Mouse (Mus musculus): Measurements from ENCODE around the gene Stk4. TPM values are rescaled to one million over a fixed set of nuclear protein-coding genes. Genes with fewer than 3 reads are reported as not detected.
"Not testable (repeated sequence)": the region's sequence is repeated elsewhere in the genome, so short reads cannot be mapped to it uniquely, and the experiment has no call there.

Stk4 gene
- polyA plus RNA-seq, 1 experiment from 2014 or later, result 15.4 TPM

DNA sequence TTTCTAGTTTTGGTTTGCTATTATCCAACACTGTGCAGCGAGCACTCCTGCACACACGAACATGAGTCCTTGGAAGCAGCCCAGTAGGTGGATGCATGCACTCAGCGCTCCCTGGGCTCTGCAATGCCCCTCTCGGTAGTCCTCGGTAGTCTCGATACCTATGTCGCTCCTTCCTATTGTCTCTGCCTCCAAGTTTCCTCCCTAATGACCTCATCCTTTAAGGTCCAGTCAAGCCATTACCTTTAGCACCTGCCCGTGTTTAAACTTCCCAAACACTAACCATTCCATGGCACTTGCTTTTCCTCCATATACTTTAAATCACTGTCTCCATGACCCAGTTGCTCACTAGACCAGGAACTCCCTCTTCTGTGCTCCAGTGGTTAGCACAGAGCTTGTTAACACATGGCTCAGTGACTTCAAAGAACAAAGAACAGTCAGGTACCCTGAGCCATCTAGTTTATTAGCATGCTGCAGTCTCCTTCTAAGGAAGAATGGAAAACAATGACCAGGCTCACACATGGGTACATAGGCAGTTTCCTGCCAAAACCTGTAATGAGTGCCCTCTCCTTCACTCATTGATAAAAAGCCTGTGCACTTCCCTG is 10.4 kb upstream of the Stk4 start:
- H3K9me3 ChIP-seq (replicated peaks), result no peaks in the 10 kb centered on the region
- peaks cover 83% of the 10 kb centered on the region for H3K36me3 ChIP-seq
- no peaks in the 10 kb centered on the region for H3K27me3 ChIP-seq (replicated peaks)
- H3K4me2 ChIP-seq, result no peak overlapping the region
- 92% methylated on average over 8 of the region's 8 CpGs for WGBS
- H3K27ac ChIP-seq (replicated peaks), result no peak overlapping the region
- no peaks in the 10 kb centered on the region for H3K4me1 ChIP-seq
- no peak overlapping the region for H3K9ac ChIP-seq (replicated peaks)
- no peak overlapping the region for H3K4me3 ChIP-seq (replicated peaks)
- no peak for ATAC-seq (ENCODE audit: low FRiP score)

- peak; percentile 95 for ATAC-seq (ENCODE audit: low FRiP score)
- H3K27me3 ChIP-seq (replicated peaks), result no peaks in the 10 kb centered on the region
- H3K9me3 ChIP-seq (replicated peaks), result no peaks in the 10 kb centered on the region
- H3K36me3 ChIP-seq, result peaks cover 5% of the 10 kb centered on the region
- peak within 1 kb of the TSS; percentile 87 for H3K9ac ChIP-seq (replicated peaks)
- peak within 1 kb of the TSS; percentile 91 for H3K4me2 ChIP-seq
- peak within 1 kb of the TSS; percentile 96 for H3K4me3 ChIP-seq (replicated peaks)
- peaks cover 36% of the 10 kb centered on the region for H3K4me1 ChIP-seq
- under 1% methylated on average over 55 of the region's 55 CpGs for WGBS
- peak within 1 kb of the TSS; percentile 89 for H3K27ac ChIP-seq (replicated peaks)
Observed at GRCm38 (mm10) chr2:164070765-164071436, 779 bp downstream of the Stk4 start, which contains the start of gene Tomm34. Tomm34 (minus strand) TSS chr2:164071169.

- peak overlapping the region; percentile 89 for H3K27ac ChIP-seq (replicated peaks)
- H3K9ac ChIP-seq (replicated peaks), result peak overlapping the region; percentile 87; the same call in 1 of the 2 replicates
- not testable (repeated sequence) for H3K27me3 ChIP-seq (replicated peaks); ATAC-seq (ENCODE audit: low FRiP score); H3K9me3 ChIP-seq (replicated peaks); H3K36me3 ChIP-seq
- peak overlapping the region; percentile 96 for H3K4me3 ChIP-seq (replicated peaks)
- 75% methylated on average over 11 of the region's 11 CpGs for WGBS
- peak overlapping the region; percentile 91 for H3K4me2 ChIP-seq
- H3K4me1 ChIP-seq, result peaks cover 36% of the 10 kb centered on the region
Observed at GRCm38 (mm10) chr2:164071437-164071820, 1.3 kb downstream of the Stk4 start.

- ATAC-seq (ENCODE audit: low FRiP score), result no peak
- H3K27me3 ChIP-seq (replicated peaks), result no peaks in the 10 kb centered on the region
- no peak overlapping the region for H3K9ac ChIP-seq (replicated peaks)
Observed at GRCm38 (mm10) chr2:164072109-164072508, 2.0 kb downstream of the Stk4 start.

DNA sequence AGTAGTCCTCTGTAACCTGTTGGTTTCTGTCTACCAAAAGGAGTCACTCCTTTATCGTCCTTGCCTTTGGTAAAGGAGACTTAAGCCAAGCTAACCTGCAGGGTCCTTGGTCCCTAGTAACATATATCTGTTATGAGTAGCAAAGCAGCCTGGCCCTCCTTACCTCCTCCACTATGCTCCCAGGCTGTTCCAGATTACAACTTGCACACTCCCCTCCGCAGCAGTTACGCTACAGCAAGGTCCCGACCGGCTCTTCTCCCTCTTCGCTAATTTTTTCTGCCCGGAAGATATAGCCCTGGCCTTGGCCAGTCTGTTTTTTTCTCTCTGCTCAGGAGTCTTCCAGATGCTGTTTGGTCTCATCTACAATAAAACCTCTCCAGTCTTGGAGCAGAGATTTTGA is 3.0 kb downstream of the Stk4 start:
- no peak overlapping the region for H3K27ac ChIP-seq (replicated peaks)
- peaks cover 34% of the 10 kb centered on the region for H3K4me1 ChIP-seq
- ATAC-seq (ENCODE audit: low FRiP score), result no peak
- H3K9ac ChIP-seq (replicated peaks), result no peak overlapping the region
- 87% methylated on average over 7 of the region's 7 CpGs for WGBS
- no peaks in the 10 kb centered on the region for H3K36me3 ChIP-seq
- H3K9me3 ChIP-seq (replicated peaks), result no peaks in the 10 kb centered on the region
- no peak overlapping the region for H3K4me3 ChIP-seq (replicated peaks)
- H3K27me3 ChIP-seq (replicated peaks), result no peaks in the 10 kb centered on the region
- H3K4me2 ChIP-seq, result no peak overlapping the region

More at GRCm38 (mm10) chr2:164072109-164072508, 2.0 kb downstream of the Stk4 start:
- no peak overlapping the region for H3K4me2 ChIP-seq
- WGBS, result 75% methylated on average over 2 of the region's 2 CpGs
- no peaks in the 10 kb centered on the region for H3K9me3 ChIP-seq (replicated peaks)
- H3K36me3 ChIP-seq, result no peaks in the 10 kb centered on the region
- H3K4me1 ChIP-seq, result peaks cover 36% of the 10 kb centered on the region
- no peak overlapping the region for H3K4me3 ChIP-seq (replicated peaks)
- H3K27ac ChIP-seq (replicated peaks), result no peak overlapping the region

- Histone ChIP-seq H3K27ac (replicated peaks) (peak overlapping the region; percentile 78), H3K4me2 (peak overlapping the region; percentile 85), H3K36me3 (0 out of 2 replicates have a peak, but pooled peaks cover 1% of the 10 kb centered on the region), H3K4me3 (replicated peaks) (peak overlapping the region; percentile 97), H3K9me3 (replicated peaks) (no peaks in the 10 kb centered on the region), H3K4me1 (peaks cover 26% of the 10 kb centered on the region), H3K9ac (replicated peaks) (peak overlapping the region; percentile 91), H3K27me3 (replicated peaks) (no peaks in the 10 kb centered on the region)
- under 1% methylated on average over 48 of the region's 48 CpGs for WGBS
- ATAC-seq (ENCODE audit: low FRiP score), result peak; percentile 89
Observed at GRCm38 (mm10) chr2:164073918-164074578, 3.9 kb downstream of the Stk4 start.

- no peaks in the 10 kb centered on the region for H3K9me3 ChIP-seq (replicated peaks)
- WGBS, result 55% methylated on average over 5 of the region's 5 CpGs
- H3K4me2 ChIP-seq, result peak overlapping the region; percentile 85
- H3K4me1 ChIP-seq, result peaks cover 15% of the 10 kb centered on the region
- H3K9ac ChIP-seq (replicated peaks), result peak overlapping the region; percentile 91
- ATAC-seq (ENCODE audit: low FRiP score), result no peak
- H3K27ac ChIP-seq (replicated peaks), result no peak overlapping the region
- H3K4me3 ChIP-seq (replicated peaks), result peak overlapping the region; percentile 97
- H3K36me3 ChIP-seq, result peaks cover 9% of the 10 kb centered on the region; the same call in 1 of the 2 replicates
- no peaks in the 10 kb centered on the region for H3K27me3 ChIP-seq (replicated peaks)
Observed at GRCm38 (mm10) chr2:164075088-164075487, 5.0 kb downstream of the Stk4 start.

DNA sequence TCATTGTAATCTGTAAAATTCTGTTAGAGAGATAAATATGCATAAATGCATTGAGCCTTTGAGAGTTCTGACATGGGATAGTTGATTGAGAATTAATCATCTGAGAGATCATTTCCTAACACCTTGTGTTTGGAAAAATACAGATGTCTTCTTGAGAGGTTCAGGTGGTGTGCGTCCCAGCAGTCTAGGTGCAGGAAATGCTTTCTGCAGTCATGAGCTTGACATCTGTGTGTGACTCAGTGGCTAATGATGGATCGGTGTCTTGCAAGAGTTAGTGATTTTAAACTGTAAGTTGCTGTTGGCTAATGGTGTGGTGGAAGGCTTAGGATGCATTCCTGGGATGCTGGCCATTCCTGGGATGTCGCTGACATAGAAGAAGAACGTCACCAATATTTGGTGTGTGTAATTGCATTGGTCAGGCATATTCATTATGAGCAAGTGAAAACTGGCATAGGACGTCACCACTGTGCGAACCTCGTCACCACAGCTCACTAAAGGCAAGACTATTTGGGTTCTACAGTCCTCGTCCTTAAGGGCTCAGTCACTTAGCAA is 6.8 kb downstream of the Stk4 start:
- Histone ChIP-seq H3K9me3 (replicated peaks) (no peaks in the 10 kb centered on the region), H3K4me3 (replicated peaks) (no peak overlapping the region), H3K4me1 (peaks cover 12% of the 10 kb centered on the region), H3K9ac (replicated peaks) (no peak overlapping the region), H3K27ac (replicated peaks) (no peak overlapping the region), H3K36me3 (peaks cover 28% of the 10 kb centered on the region), H3K4me2 (no peak overlapping the region), H3K27me3 (replicated peaks) (no peaks in the 10 kb centered on the region)
- 92% methylated on average over 8 of the region's 8 CpGs for WGBS
- no peak for ATAC-seq (ENCODE audit: low FRiP score)

GRCm38 (mm10) chr2:164077875-164078274 is 7.8 kb downstream of the Stk4 start:
- Histone ChIP-seq H3K36me3 (peaks cover 36% of the 10 kb centered on the region), H3K9me3 (replicated peaks) (no peaks in the 10 kb centered on the region), H3K9ac (replicated peaks) (no peak overlapping the region), H3K27ac (replicated peaks) (no peak overlapping the region), H3K4me3 (replicated peaks) (no peak overlapping the region), H3K4me1 (peaks cover 12% of the 10 kb centered on the region), H3K4me2 (no peak overlapping the region), H3K27me3 (replicated peaks) (no peaks in the 10 kb centered on the region)
- ATAC-seq (ENCODE audit: low FRiP score), result no peak
- 90% methylated on average over 5 of the region's 5 CpGs for WGBS

- H3K27me3 ChIP-seq (replicated peaks), result no peaks in the 10 kb centered on the region
- 95% methylated on average over 6 of the region's 6 CpGs for WGBS
- H3K9ac ChIP-seq (replicated peaks), result no peak overlapping the region
- no peak overlapping the region for H3K4me2 ChIP-seq
- H3K4me3 ChIP-seq (replicated peaks), result no peak overlapping the region
- H3K4me1 ChIP-seq, result peaks cover 11% of the 10 kb centered on the region
- ATAC-seq (ENCODE audit: low FRiP score), result no peak
- H3K36me3 ChIP-seq, result peaks cover 52% of the 10 kb centered on the region
- no peaks in the 10 kb centered on the region for H3K9me3 ChIP-seq (replicated peaks)
- H3K27ac ChIP-seq (replicated peaks), result no peak overlapping the region
Observed at GRCm38 (mm10) chr2:164079488-164079887, 9.4 kb downstream of the Stk4 start.

- Histone ChIP-seq H3K36me3 (peaks cover 62% of the 10 kb centered on the region), H3K27me3 (replicated peaks) (no peaks in the 10 kb centered on the region)
Observed at GRCm38 (mm10) chr2:164081577-164081976, 11.5 kb downstream of the Stk4 start.

More at GRCm38 (mm10) chr2:164081577-164081976, 11.5 kb downstream of the Stk4 start:
- H3K9ac ChIP-seq (replicated peaks), result no peak overlapping the region
- H3K4me3 ChIP-seq (replicated peaks), result no peak overlapping the region
- H3K9me3 ChIP-seq (replicated peaks), result no peaks in the 10 kb centered on the region
- 97% methylated on average over 10 of the region's 10 CpGs for WGBS
- no peak overlapping the region for H3K27ac ChIP-seq (replicated peaks)
- H3K4me1 ChIP-seq, result no peaks in the 10 kb centered on the region
- no peak for ATAC-seq (ENCODE audit: low FRiP score)
- no peak overlapping the region for H3K4me2 ChIP-seq
